Mouse (Mus musculus) forebrain, embryonic 14.5 days (tissue): Measurements from ENCODE around the gene Ccr5. TPM values are rescaled to one million over a fixed set of nuclear protein-coding genes. Genes with fewer than 3 reads are reported as not detected.
A peak's percentile ranks its signal among the peaks of the same experiment; 100 is the strongest.
"Not testable (repeated sequence)": the region's sequence is repeated elsewhere in the genome, so short reads cannot be mapped to it uniquely, and the experiment has no call there.

ENCODE experiments used
- ATAC-seq: fragments of 200-750 bp; cut with Nextera tagmentation; 2 replicates; pipeline ENCODE4 v1.8.0; 2017; ENCODE audit warnings: mild to moderate bottlenecking, moderate library complexity
- DNase-seq: peaks from one replicate; pipeline ENCODE4 v3.0.0-alpha.2; 2015; ENCODE audit warnings: low spot score
- H3K27ac ChIP-seq: fragments of 300-500 bp; sonication (generic); 2 replicates; pipeline ENCODE4 v1.5.1; 2014; ENCODE audit warnings: low read depth, mild to moderate bottlenecking, control low read depth, low read length, moderate library complexity
- H3K27me3 ChIP-seq: fragments of 300-500 bp; sonication (generic); replicated peaks from 2 replicates; pipeline ENCODE4 v1.6.1; 2014; ENCODE audit warnings: low read length, control low read depth, mixed read lengths; ENCODE audit not compliant: control insufficient read depth, insufficient read depth
- H3K36me3 ChIP-seq: fragments of 300-500 bp; sonication (generic); 2 replicates; pipeline ENCODE4 v1.6.1; 2014; ENCODE audit warnings: low read length, control low read depth; ENCODE audit not compliant: control insufficient read depth, insufficient read depth
- H3K4me1 ChIP-seq: fragments of 300-500 bp; sonication (generic); 2 replicates; pipeline ENCODE4 v1.6.1; 2014; ENCODE audit warnings: antibody characterized with exemption, low read length, control low read depth; ENCODE audit not compliant: control insufficient read depth, insufficient read depth
- H3K4me2 ChIP-seq: fragments of 300-500 bp; sonication (generic); 2 replicates; pipeline ENCODE4 v1.6.1; 2014; ENCODE audit warnings: mild to moderate bottlenecking, control low read depth, low read length
- H3K4me3 ChIP-seq: fragments of 300-500 bp; sonication (generic); 2 replicates; pipeline ENCODE4 v1.5.1; 2014; ENCODE audit warnings: low read depth, low read length, control low read depth
- H3K9ac ChIP-seq: fragments of 300-500 bp; sonication (generic); 2 replicates; pipeline ENCODE4 v1.6.1; 2014; ENCODE audit warnings: mild to moderate bottlenecking, low read length, control low read depth, moderate library complexity
- H3K9me3 ChIP-seq: fragments of 300-500 bp; sonication (generic); replicated peaks from 2 replicates; pipeline ENCODE4 v1.6.1; 2016; ENCODE audit warnings: low read length, control low read depth, mixed read lengths; ENCODE audit not compliant: control insufficient read depth
- WGBS: fragments of 180-500 bp; shearing (Covaris S2); extraction: QIAGEN DNeasy Blood & Tissue Kit; methylation state at CpG from one replicate; pipeline ENCODE4 v1.1.7; 2014; 5-methylcytosine and 5-hydroxymethylcytosine counted together
- polyA plus RNA-seq: library from polyadenylated mRNA; unstranded; fragments of >200 nt; fragmentation: Nextera tagmentation; extraction: Ambion mirVana; gene quantifications from 2 replicates; pipeline ENCODE4 v1.2.1, GENCODE M21; 2014

Gene Ccr5
- polyA plus RNA-seq, 1 experiment from 2014 or later: 0.74 TPM

- Histone ChIP-seq H3K9ac (no peak overlapping the region), H3K36me3 (no peaks in the 10 kb centered on the region), H3K27ac (no peak overlapping the region), H3K4me1 (no peaks in the 10 kb centered on the region), H3K27me3 (no peaks in the 10 kb centered on the region), H3K9me3 (no peaks in the 10 kb centered on the region), H3K4me3 (no peak overlapping the region), H3K4me2 (no peak overlapping the region)
- 2% methylated on average over 1 of the region's 1 CpGs for WGBS
- ATAC-seq: no peak
- peak; percentile 81 for DNase-seq
Measured at GRCm38 (mm10) chr9:124128379-124128778, 7.0 kb downstream of the Ccr5 start.

GRCm38 (mm10) chr9:124132899-124133298 lies 11.6 kb downstream of the Ccr5 start:
- DNase-seq, H3K4me3 ChIP-seq, H3K36me3 ChIP-seq, H3K9me3 ChIP-seq, H3K4me1 ChIP-seq, H3K9ac ChIP-seq, ATAC-seq, H3K27me3 ChIP-seq, H3K27ac ChIP-seq, H3K4me2 ChIP-seq: not testable (repeated sequence)
- WGBS: 88% methylated on average over 2 of the region's 2 CpGs

GRCm38 (mm10) chr9:124134919-124135318 lies 13.6 kb downstream of the Ccr5 start:
- not testable (repeated sequence) for H3K9me3 ChIP-seq, H3K4me3 ChIP-seq, H3K36me3 ChIP-seq, H3K27me3 ChIP-seq, H3K9ac ChIP-seq, H3K4me2 ChIP-seq, DNase-seq, ATAC-seq, H3K4me1 ChIP-seq, H3K27ac ChIP-seq
- 93% methylated on average over 1 of the region's 1 CpGs for WGBS

- H3K9ac ChIP-seq: no peak overlapping the region
- H3K36me3 ChIP-seq: no peaks in the 10 kb centered on the region
- no peak overlapping the region for H3K4me2 ChIP-seq
- ATAC-seq (no peak), DNase-seq (no peak)
- no peaks in the 10 kb centered on the region for H3K4me1 ChIP-seq
- no peak overlapping the region for H3K27ac ChIP-seq
- no peaks in the 10 kb centered on the region for H3K9me3 ChIP-seq
- 88% methylated on average over 11 of the region's 11 CpGs for WGBS
- no peaks in the 10 kb centered on the region for H3K27me3 ChIP-seq
- H3K4me3 ChIP-seq: no peak overlapping the region
Measured at GRCm38 (mm10) chr9:124137619-124138018, 16.3 kb downstream of the Ccr5 start.

GRCm38 (mm10) chr9:124138055-124138775 lies 16.9 kb downstream of the Ccr5 start:
- H3K4me2 ChIP-seq: no peak overlapping the region
- H3K4me3 ChIP-seq: no peak overlapping the region
- H3K27me3 ChIP-seq: no peaks in the 10 kb centered on the region
- DNase-seq (no peak), ATAC-seq (no peak)
- 62% methylated on average over 4 of the region's 4 CpGs for WGBS
- no peak overlapping the region for H3K9ac ChIP-seq
- no peak overlapping the region for H3K27ac ChIP-seq
- no peaks in the 10 kb centered on the region for H3K36me3 ChIP-seq
- no peaks in the 10 kb centered on the region for H3K4me1 ChIP-seq
- H3K9me3 ChIP-seq: no peaks in the 10 kb centered on the region

GRCm38 (mm10) chr9:124143678-124144077 lies 22.3 kb downstream of the Ccr5 start:
- Histone ChIP-seq H3K4me1 (no peaks in the 10 kb centered on the region), H3K9ac (no peak overlapping the region), H3K4me2 (no peak overlapping the region), H3K4me3 (no peak overlapping the region), H3K27ac (no peak overlapping the region), H3K9me3 (no peaks in the 10 kb centered on the region), H3K27me3 (no peaks in the 10 kb centered on the region), H3K36me3 (no peaks in the 10 kb centered on the region)
- ATAC-seq (no peak), DNase-seq (no peak)
- 95% methylated on average over 1 of the region's 1 CpGs for WGBS

GRCm38 (mm10) chr9:124146307-124146706 lies 25.0 kb downstream of the Ccr5 start:
- no peak for ATAC-seq
- no peak overlapping the region for H3K27ac ChIP-seq

More at GRCm38 (mm10) chr9:124146307-124146706, 25.0 kb downstream of the Ccr5 start:
- no peak overlapping the region for H3K4me3 ChIP-seq
- no peaks in the 10 kb centered on the region for H3K9me3 ChIP-seq
- no peaks in the 10 kb centered on the region for H3K4me1 ChIP-seq
- H3K36me3 ChIP-seq: no peaks in the 10 kb centered on the region
- no peak overlapping the region for H3K4me2 ChIP-seq
- H3K9ac ChIP-seq: no peak overlapping the region
- DNase-seq: no peak
- H3K27me3 ChIP-seq: no peaks in the 10 kb centered on the region

Other genes with a start within 250 kb of the Ccr5 start
- gene Ccr1, start 152.9 kb upstream of the Ccr5 start, polyA plus RNA-seq: 1.0 and 1.1 TPM in 2 replicates
- not detected in 2 replicates for gene Ccr1l1, start 143.1 kb upstream of the Ccr5 start, polyA plus RNA-seq
- not detected in 2 replicates for gene Ccr3, start 99.6 kb upstream of the Ccr5 start, polyA plus RNA-seq
- gene Ccr2, start 19.6 kb upstream of the Ccr5 start, polyA plus RNA-seq: 0.12 and 0.22 TPM in 2 replicates
- 4.1 and 4.9 TPM in 2 replicates for gene 2010315B03Rik, start 191.2 kb downstream of the Ccr5 start, polyA plus RNA-seq